Mouse (Mus musculus) stomach, embryonic 16.5 days (tissue): ENCODE measurements around the gene Utp11. TPM values are rescaled to one million over a fixed set of nuclear protein-coding genes. Genes with fewer than 3 reads are reported as not detected.

Experiments
- ATAC-seq: fragments of 200-750 bp; cut with Nextera tagmentation; 2 replicates; pipeline ENCODE4 v1.8.0; 2017; ENCODE audit warnings: moderate number of reproducible peaks, moderate TSS enrichment; ENCODE audit not compliant: insufficient read depth, low FRiP score
- H3K27ac ChIP-seq: fragments of 300-500 bp; sonication (generic); 2 replicates; pipeline ENCODE4 v1.5.1; 2014; ENCODE audit warnings: low read length
- H3K27me3 ChIP-seq: fragments of 300-500 bp; sonication (generic); 2 replicates; pipeline ENCODE4 v1.6.1; 2014; ENCODE audit warnings: low read length, control low read depth, mixed read lengths; ENCODE audit not compliant: control insufficient read depth, insufficient read depth
- H3K36me3 ChIP-seq: fragments of 300-500 bp; sonication (generic); 2 replicates; pipeline ENCODE4 v1.6.1; 2014; ENCODE audit warnings: low read length; ENCODE audit not compliant: control insufficient read depth, insufficient read depth
- H3K4me1 ChIP-seq: fragments of 300-500 bp; sonication (generic); 2 replicates; pipeline ENCODE4 v1.6.1; 2014; ENCODE audit warnings: low read length, control low read depth, mixed read lengths; ENCODE audit not compliant: control insufficient read depth, insufficient read depth
- H3K4me2 ChIP-seq: fragments of 300-500 bp; sonication (generic); 2 replicates; pipeline ENCODE4 v1.6.1; 2014; ENCODE audit warnings: low read depth, low read length, mixed read lengths
- H3K4me3 ChIP-seq: fragments of 300-500 bp; sonication (generic); replicated peaks from 2 replicates; pipeline ENCODE4 v1.5.1; 2014; ENCODE audit warnings: mild to moderate bottlenecking, low read length
- H3K9ac ChIP-seq: fragments of 300-500 bp; sonication (generic); 2 replicates; pipeline ENCODE4 v1.6.1; 2014; ENCODE audit warnings: low read length
- H3K9me3 ChIP-seq: fragments of 300-500 bp; sonication (generic); replicated peaks from 2 replicates; pipeline ENCODE4 v1.6.1; 2016; ENCODE audit warnings: low read length, control low read depth; ENCODE audit not compliant: control insufficient read depth
- WGBS: fragments of 180-500 bp; shearing (Covaris S2); extraction: QIAGEN DNeasy Blood & Tissue Kit; methylation state at CpG from one replicate; pipeline ENCODE4 v1.1.7; 2014; 5-methylcytosine and 5-hydroxymethylcytosine counted together
- polyA plus RNA-seq: library from polyadenylated mRNA; unstranded; fragments of >200 nt; fragmentation: Nextera tagmentation; extraction: Ambion mirVana; gene quantifications from 2 replicates; pipeline ENCODE4 v1.2.1, GENCODE M21; 2015

Utp11 gene
- polyA plus RNA-seq, 1 experiment from 2014 or later = 88.8 TPM

GRCm38 (mm10) chr4:124664604-124665003 lies 28.8 kb downstream of the Utp11 start:
- peaks cover 3% of the 10 kb centered on the region; the same call in 1 of the 2 replicates for H3K4me1 ChIP-seq
- H3K27me3 ChIP-seq = peaks cover 53% of the 10 kb centered on the region
- H3K4me2 ChIP-seq = no peak overlapping the region
- no peak overlapping the region for H3K4me3 ChIP-seq
- 74% methylated on average over 15 of the region's 15 CpGs for WGBS
- no peak overlapping the region for H3K27ac ChIP-seq
- H3K9me3 ChIP-seq = no peaks in the 10 kb centered on the region
- no peak for ATAC-seq
- H3K9ac ChIP-seq = no peak overlapping the region
- no peaks in the 10 kb centered on the region for H3K36me3 ChIP-seq

GRCm38 (mm10) chr4:124664185-124664584 lies 29.2 kb downstream of the Utp11 start:
- Histone ChIP-seq H3K9ac (no peak overlapping the region), H3K4me3 (no peak overlapping the region), H3K4me2 (no peak overlapping the region), H3K9me3 (no peaks in the 10 kb centered on the region), H3K36me3 (no peaks in the 10 kb centered on the region), H3K27me3 (peaks cover 57% of the 10 kb centered on the region), H3K27ac (no peak overlapping the region), H3K4me1 (peaks cover 6% of the 10 kb centered on the region)
- ATAC-seq = no peak
- WGBS = 78% methylated on average over 9 of the region's 9 CpGs

GRCm38 (mm10) chr4:124663034-124663433 lies 30.4 kb downstream of the Utp11 start:
- WGBS = 48% methylated on average over 3 of the region's 3 CpGs
- H3K9ac ChIP-seq = no peak overlapping the region
- peaks cover 67% of the 10 kb centered on the region for H3K27me3 ChIP-seq
- no peak overlapping the region for H3K4me3 ChIP-seq
- peaks cover 14% of the 10 kb centered on the region for H3K4me1 ChIP-seq
- no peak overlapping the region for H3K4me2 ChIP-seq
- no peaks in the 10 kb centered on the region for H3K9me3 ChIP-seq
- H3K36me3 ChIP-seq = no peaks in the 10 kb centered on the region
- H3K27ac ChIP-seq = no peak overlapping the region
- no peak for ATAC-seq

GRCm38 (mm10) chr4:124660603-124661002 lies 32.8 kb downstream of the Utp11 start:
- Histone ChIP-seq H3K27ac (no peak overlapping the region), H3K36me3 (no peaks in the 10 kb centered on the region), H3K9ac (no peak overlapping the region), H3K27me3 (peaks cover 86% of the 10 kb centered on the region), H3K4me2 (no peak overlapping the region), H3K4me1 (peaks cover 21% of the 10 kb centered on the region), H3K4me3 (no peak overlapping the region), H3K9me3 (no peaks in the 10 kb centered on the region)
- no peak for ATAC-seq
- 58% methylated on average over 3 of the region's 3 CpGs for WGBS

DNA sequence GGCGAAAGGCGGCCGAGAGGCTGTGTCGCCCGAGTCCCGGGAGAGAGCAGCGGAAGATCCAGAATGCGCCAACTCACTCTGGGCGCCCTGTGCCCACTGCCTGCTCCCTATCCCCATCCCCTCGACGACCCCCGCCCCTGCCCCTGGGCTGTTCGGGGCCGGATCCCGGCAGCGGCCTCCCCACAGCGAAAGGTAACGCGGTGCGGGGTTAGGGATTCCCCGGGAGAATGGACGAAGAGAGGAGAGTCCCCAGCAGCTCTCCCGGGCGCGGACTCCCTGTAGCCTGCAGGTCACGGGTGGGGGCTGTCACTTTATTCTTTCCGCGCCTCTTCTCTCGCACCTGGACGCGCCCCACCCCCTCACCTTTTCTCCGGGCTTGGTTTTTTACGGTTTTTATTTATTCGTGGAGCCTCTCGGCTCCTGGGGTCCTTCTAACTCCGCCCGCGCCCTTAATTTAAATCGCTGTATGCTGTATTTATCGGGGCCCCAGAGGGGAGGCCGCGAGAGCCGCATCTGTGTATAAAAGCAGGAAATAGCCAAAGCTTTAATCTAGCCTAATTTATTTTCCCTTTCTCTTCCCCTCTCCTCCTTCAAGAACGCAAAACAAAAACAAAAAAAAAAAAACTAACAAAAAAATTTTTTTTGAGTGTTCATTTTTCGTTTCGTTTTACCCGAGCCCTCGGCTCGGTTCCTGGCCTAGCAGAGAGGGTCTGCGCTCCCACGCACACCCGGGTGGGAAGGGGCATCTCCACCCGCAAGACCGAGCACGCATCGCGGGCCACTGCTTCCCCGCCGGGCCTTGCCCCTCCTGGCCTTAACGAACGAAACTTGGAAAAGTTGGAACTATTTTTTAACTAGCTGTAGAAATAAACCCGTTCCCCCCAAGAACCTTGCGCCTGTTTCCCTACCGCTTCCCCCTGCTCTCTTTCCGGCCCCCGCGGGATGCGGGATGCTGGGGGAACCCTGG lies 33.9 kb downstream of the Utp11 start:
- no peak for ATAC-seq
- no peak overlapping the region for H3K27ac ChIP-seq
- H3K4me3 ChIP-seq = peak overlapping the region; percentile 21
- peak overlapping the region; percentile 9; the same call in 1 of the 2 replicates for H3K4me2 ChIP-seq
- H3K9me3 ChIP-seq = no peaks in the 10 kb centered on the region
- peaks cover 21% of the 10 kb centered on the region for H3K4me1 ChIP-seq
- WGBS = 2% methylated on average over 68 of the region's 68 CpGs
- H3K36me3 ChIP-seq = no peaks in the 10 kb centered on the region
- no peak overlapping the region for H3K9ac ChIP-seq
- H3K27me3 ChIP-seq = peaks cover 88% of the 10 kb centered on the region

- Histone ChIP-seq H3K36me3 (no peaks in the 10 kb centered on the region), H3K27me3 (peaks cover 91% of the 10 kb centered on the region), H3K9me3 (no peaks in the 10 kb centered on the region), H3K9ac (no peak overlapping the region), H3K4me2 (no peak overlapping the region), H3K4me3 (peak overlapping the region; percentile 65; the same call in 1 of the 2 replicates), H3K4me1 (peaks cover 21% of the 10 kb centered on the region), H3K27ac (no peak overlapping the region)
- under 1% methylated on average over 39 of the region's 39 CpGs for WGBS
- no peak for ATAC-seq
These were observed 35.0 kb downstream of the Utp11 start for GRCm38 (mm10) chr4:124658412-124658851.

DNA sequence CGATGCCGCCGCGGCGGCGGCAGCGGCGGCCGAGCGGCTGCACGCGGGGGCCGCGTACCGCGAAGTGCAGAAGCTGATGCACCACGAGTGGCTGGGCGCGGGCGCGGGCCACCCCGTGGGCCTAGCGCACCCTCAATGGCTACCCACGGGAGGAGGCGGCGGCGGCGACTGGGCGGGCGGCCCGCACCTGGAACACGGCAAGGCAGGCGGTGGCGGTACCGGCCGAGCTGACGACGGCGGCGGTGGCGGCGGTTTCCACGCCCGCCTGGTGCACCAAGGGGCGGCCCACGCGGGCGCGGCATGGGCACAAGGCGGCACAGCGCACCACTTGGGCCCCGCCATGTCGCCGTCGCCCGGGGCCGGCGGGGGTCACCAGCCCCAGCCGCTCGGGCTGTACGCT lies 35.6 kb downstream of the Utp11 start:
- ATAC-seq = no peak
- Histone ChIP-seq H3K36me3 (no peaks in the 10 kb centered on the region), H3K4me3 (peak overlapping the region; percentile 65), H3K9me3 (no peaks in the 10 kb centered on the region), H3K27me3 (peaks cover 87% of the 10 kb centered on the region), H3K9ac (peak overlapping the region; percentile 54), H3K4me1 (peaks cover 21% of the 10 kb centered on the region), H3K4me2 (peak overlapping the region; percentile 97), H3K27ac (no peak overlapping the region)
- WGBS = 2% methylated on average over 59 of the region's 61 CpGs

DNA sequence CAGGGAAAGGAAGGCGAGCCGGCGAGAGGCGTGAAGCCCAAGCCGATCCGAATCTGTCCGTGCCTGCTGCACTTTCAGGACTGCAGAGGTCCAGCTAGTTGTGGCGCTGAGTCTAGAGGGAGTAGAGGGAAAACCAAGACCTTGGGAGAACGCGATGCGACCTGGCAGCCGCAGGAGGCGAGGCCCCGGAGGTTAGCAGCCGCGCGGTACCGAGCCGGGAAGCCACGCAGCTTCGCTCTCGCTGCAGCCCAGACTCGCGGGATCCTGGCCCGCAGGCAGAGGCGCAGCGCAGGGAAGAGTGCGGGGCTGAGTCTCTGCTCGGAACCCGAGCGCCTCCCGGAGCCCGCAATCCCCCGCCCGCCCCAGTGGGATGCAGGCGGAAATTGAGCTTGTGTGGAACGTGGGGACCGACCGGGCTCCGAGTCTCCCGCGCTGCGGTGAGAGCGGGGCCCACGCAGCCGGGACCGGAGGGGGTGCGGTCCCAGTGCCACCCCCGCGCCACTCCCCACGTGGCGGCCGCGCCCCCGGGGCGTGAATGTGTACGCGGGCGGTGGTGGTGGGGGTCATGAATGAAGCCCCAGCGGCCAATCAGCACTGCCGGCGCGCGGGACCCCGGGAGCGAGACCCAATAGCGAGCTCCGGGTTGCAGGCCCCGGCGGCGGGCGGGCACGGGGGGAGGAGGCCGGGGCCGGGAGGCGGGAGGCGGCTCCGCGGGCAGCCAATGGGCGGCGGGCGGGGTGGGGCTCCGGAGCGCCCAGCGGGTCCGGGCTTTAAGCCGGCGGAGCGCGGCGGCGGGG lies 36.3 kb downstream of the Utp11 start:
- H3K9me3 ChIP-seq = no peaks in the 10 kb centered on the region
- ATAC-seq = peak; percentile 91
- peaks cover 84% of the 10 kb centered on the region for H3K27me3 ChIP-seq
- peak overlapping the region; percentile 58 for H3K9ac ChIP-seq
- no peaks in the 10 kb centered on the region for H3K36me3 ChIP-seq
- H3K4me3 ChIP-seq = peak overlapping the region; percentile 65
- peaks cover 21% of the 10 kb centered on the region for H3K4me1 ChIP-seq
- under 1% methylated on average over 75 of the region's 92 CpGs for whole genome bisulfite sequencing
- H3K27ac ChIP-seq = no peak overlapping the region
- H3K4me2 ChIP-seq = peak overlapping the region; percentile 97

DNA sequence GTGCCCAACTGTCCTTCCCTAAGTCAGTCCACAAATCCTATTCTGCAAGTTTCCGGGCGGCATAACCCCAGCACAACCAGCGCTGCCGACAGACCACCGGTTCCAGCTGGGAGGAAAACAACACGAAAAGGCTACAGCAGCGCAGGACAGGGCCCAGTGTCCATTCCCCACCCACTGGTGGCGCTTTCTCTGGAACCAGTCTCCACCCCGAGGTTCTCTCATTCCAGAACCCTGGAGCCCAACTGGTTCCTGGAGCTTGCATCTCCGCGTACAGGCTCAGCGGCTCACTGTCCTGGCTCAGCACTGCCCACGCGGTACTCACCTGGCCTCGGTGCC lies 36.9 kb downstream of the Utp11 start, which contains the start of gene Pou3f1:
Pou3f1 (plus strand) TSS at position 290 of the 336 bp plus-strand sequence.
- H3K27me3 ChIP-seq = peaks cover 79% of the 10 kb centered on the region
- H3K36me3 ChIP-seq = no peaks in the 10 kb centered on the region
- ATAC-seq = no peak
- no peak within 1 kb of the TSS for H3K27ac ChIP-seq
- peaks cover 21% of the 10 kb centered on the region for H3K4me1 ChIP-seq
- H3K9ac ChIP-seq = peak within 1 kb of the TSS; percentile 58
- H3K9me3 ChIP-seq = no peaks in the 10 kb centered on the region
- H3K4me2 ChIP-seq = peak within 1 kb of the TSS; percentile 97
- WGBS = under 1% methylated on average over 15 of the region's 15 CpGs
- H3K4me3 ChIP-seq = peak within 1 kb of the TSS; percentile 65
